Mouse (Mus musculus): ENCODE data around the gene Rab34.

DNA sequence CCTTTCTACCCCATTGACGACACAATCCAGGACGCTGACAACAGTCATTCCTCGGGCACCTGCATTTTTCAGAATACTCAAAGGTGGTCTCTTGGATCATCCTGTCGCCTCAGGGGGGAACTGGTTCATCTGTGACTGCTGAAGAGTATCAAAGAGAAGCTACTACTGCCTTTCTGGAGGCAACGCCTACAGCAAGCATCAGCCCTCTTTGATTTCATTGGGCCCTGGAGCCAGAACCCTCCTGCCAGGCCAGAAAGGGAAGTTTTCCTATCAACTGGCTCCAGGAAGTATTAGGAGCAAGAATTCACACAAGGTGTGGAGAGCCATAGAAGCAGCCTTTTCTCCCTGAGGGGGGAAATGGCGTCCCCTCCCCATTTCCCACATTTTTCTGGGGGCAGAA is 21.6 kb upstream of the Rab34 start:
- TF ChIP-seq CTCF (IDR thresholded peaks at IDR 0.05; ENCODE audit: borderline replicate concordance, extremely low read depth, insufficient read depth, insufficient read length) (no peak), POLR2A (IDR thresholded peaks at IDR 0.05; ENCODE audit: borderline replicate concordance, extremely low read depth, insufficient read depth, insufficient read length, poor library complexity, severe bottlenecking) (no peak)
